Mouse (Mus musculus) MEL (cell line): ENCODE data around the gene Orc6. TPM values are rescaled to one million over a fixed set of nuclear protein-coding genes. Genes with fewer than 3 reads are reported as not detected.
A peak's percentile ranks its signal among the peaks of the same experiment; 100 is the strongest.

ENCODE experiments used
- DNase-seq: peaks from one replicate; pipeline ENCODE4 v3.0.0; 2011; ENCODE audit warnings: low read depth, low spot score
- H3K27ac ChIP-seq: 2 replicates; pipeline ENCODE4 v1.5.1; 2012; ENCODE audit warnings: low read depth, mild to moderate bottlenecking, control low read depth, low read length, moderate library complexity; ENCODE audit not compliant: control insufficient read depth
- H3K27me3 ChIP-seq, 2 experiments: fragments of 150-350 bp in 1 of 2; sonication (generic) in 1 of 2; 2 replicates each; pipeline ENCODE4 v1.6.1; 2012; ENCODE audit warnings: low read length in 2 of 2, mild to moderate bottlenecking in 2 of 2, improper control_type of control experiment in 1 of 2, moderate library complexity in 1 of 2; ENCODE audit not compliant: insufficient read depth in 2 of 2, control insufficient read depth in 1 of 2
- H3K36me3 ChIP-seq, 2 experiments: 2 replicates each; pipeline ENCODE4 v1.6.1; 2012 to 2014; ENCODE audit warnings: low read length in 2 of 2, improper control_type of control experiment in 1 of 2, inconsistent platforms in 1 of 2, mild to moderate bottlenecking in 1 of 2; ENCODE audit not compliant: insufficient read depth in 2 of 2, control insufficient read depth in 1 of 2
- H3K4me1 ChIP-seq, 2 experiments: fragments of 150-350 bp in 1 of 2; sonication (generic) in 1 of 2; 2 replicates each; pipeline ENCODE4 v1.6.1; 2012; ENCODE audit warnings: low read length in 2 of 2, improper control_type of control experiment in 1 of 2, mild to moderate bottlenecking in 1 of 2; ENCODE audit not compliant: insufficient read depth in 2 of 2, control insufficient read depth in 1 of 2
- H3K4me3 ChIP-seq, 2 experiments: fragments of 150-350 bp in 1 of 2; sonication (generic) in 1 of 2; 2 replicates each; pipeline ENCODE4 v1.5.1; 2012; ENCODE audit warnings: low read depth in 2 of 2, low read length in 2 of 2, mild to moderate bottlenecking in 2 of 2, moderate library complexity in 2 of 2, control low read depth in 1 of 2, improper control_type of control experiment in 1 of 2; ENCODE audit not compliant: control insufficient read depth in 1 of 2, insufficient read depth in 1 of 2
- H3K79me2 ChIP-seq: 2 replicates; pipeline ENCODE4 v1.6.1; 2012; ENCODE audit warnings: mild to moderate bottlenecking, low read length, moderate library complexity; ENCODE audit not compliant: control insufficient read depth, poor library complexity, insufficient read depth
- H3K9ac ChIP-seq: 2 replicates; pipeline ENCODE4 v1.6.1; 2012; ENCODE audit warnings: low read depth, mild to moderate bottlenecking, control low read depth, low read length, moderate library complexity; ENCODE audit not compliant: control insufficient read depth, poor library complexity, severe bottlenecking
- H3K9me3 ChIP-seq: fragments of 150-350 bp; sonication (generic); replicated peaks from 2 replicates; pipeline ENCODE4 v1.6.1; 2012; ENCODE audit warnings: mild to moderate bottlenecking, low read length, improper control_type of control experiment, moderate library complexity; ENCODE audit not compliant: insufficient read depth
- BHLHE40 ChIP-seq: IDR thresholded peaks from 2 replicates; pipeline ENCODE4 v1.6.1; 2012; ENCODE audit warnings: low read depth, mild to moderate bottlenecking, inconsistent platforms, low read length, improper control_type of control experiment, borderline replicate concordance
- ELF1 ChIP-seq: IDR thresholded peaks from 2 replicates; pipeline ENCODE4 v1.6.1; 2014; ENCODE audit warnings: low read depth, mild to moderate bottlenecking, inconsistent platforms, low read length, improper control_type of control experiment, moderate library complexity
- EP300 ChIP-seq, 2 experiments: IDR thresholded peaks; 2 replicates each; pipeline ENCODE4 v1.6.1; 2011; ENCODE audit warnings: improper control_type of control experiment in 2 of 2, low read length in 2 of 2, low read depth in 1 of 2, mild to moderate bottlenecking in 1 of 2
- ETS1 ChIP-seq: IDR thresholded peaks from 2 replicates; pipeline ENCODE4 v1.6.1; 2012; ENCODE audit warnings: low read depth, mild to moderate bottlenecking, inconsistent platforms, low read length, improper control_type of control experiment, moderate library complexity
- GABPA ChIP-seq: IDR thresholded peaks from 2 replicates; pipeline ENCODE4 v1.6.1; 2012; ENCODE audit warnings: low read depth, mild to moderate bottlenecking, inconsistent platforms, low read length, improper control_type of control experiment, moderate library complexity
- GATA1 ChIP-seq: IDR thresholded peaks from 2 replicates; pipeline ENCODE4 v1.6.1; 2011; ENCODE audit warnings: low read depth, low read length, improper control_type of control experiment
- JUND ChIP-seq: IDR thresholded peaks from 2 replicates; pipeline ENCODE4 v1.6.1; 2011; ENCODE audit warnings: low read depth, mild to moderate bottlenecking, improper control_type of control experiment, low read length
- KAT2A ChIP-seq: conservative IDR thresholded peaks from 2 replicates; pipeline ENCODE4 v1.6.1; 2012; ENCODE audit warnings: low read depth, low read length, improper control_type of control experiment, inconsistent platforms
- MAFK ChIP-seq: IDR thresholded peaks from 2 replicates; pipeline ENCODE4 v1.6.1; 2011; ENCODE audit warnings: low read depth, mild to moderate bottlenecking, low read length, improper control_type of control experiment, borderline replicate concordance
- MAX ChIP-seq: IDR thresholded peaks from 2 replicates; pipeline ENCODE4 v1.6.1; 2011; ENCODE audit warnings: low read length, improper control_type of control experiment
- MAZ ChIP-seq: IDR thresholded peaks from 2 replicates; pipeline ENCODE4 v1.6.1; 2012; ENCODE audit warnings: low read depth, mild to moderate bottlenecking, inconsistent platforms, low read length, improper control_type of control experiment
- MEF2A ChIP-seq: IDR thresholded peaks from 2 replicates; pipeline ENCODE4 v1.6.1; 2014; ENCODE audit warnings: low read depth, mild to moderate bottlenecking, inconsistent platforms, low read length, improper control_type of control experiment; ENCODE audit not compliant: poor library complexity, insufficient replicate concordance, severe bottlenecking; ENCODE audit errors: extremely low read depth
- MXI1 ChIP-seq: IDR thresholded peaks from 2 replicates; pipeline ENCODE4 v1.6.1; 2011; ENCODE audit warnings: mild to moderate bottlenecking, low read depth, low read length, improper control_type of control experiment
- MYB ChIP-seq: IDR thresholded peaks from 2 replicates; pipeline ENCODE4 v1.6.1; 2011; ENCODE audit warnings: mild to moderate bottlenecking, low read depth, low read length, improper control_type of control experiment
- NELFE ChIP-seq: IDR thresholded peaks from 2 replicates; pipeline ENCODE4 v1.6.1; 2011; ENCODE audit warnings: low read depth, low read length, improper control_type of control experiment
- NRF1 ChIP-seq: IDR thresholded peaks from 2 replicates; pipeline ENCODE4 v1.6.1; 2014; ENCODE audit warnings: low read depth, mild to moderate bottlenecking, inconsistent platforms, low read length, improper control_type of control experiment, moderate library complexity; ENCODE audit not compliant: poor library complexity, insufficient read depth, severe bottlenecking
- POLR2A ChIP-seq, 2 experiments: IDR thresholded peaks; 2 replicates each; pipeline ENCODE4 v1.6.1; 2011 to 2012; ENCODE audit warnings: low read length in 2 of 2, mild to moderate bottlenecking in 2 of 2, control low read depth in 1 of 2, improper control_type of control experiment in 1 of 2, low read depth in 1 of 2, moderate library complexity in 1 of 2; ENCODE audit not compliant: control insufficient read depth in 1 of 2, insufficient read depth in 1 of 2, poor library complexity in 1 of 2
- POLR2AphosphoS2 ChIP-seq: IDR thresholded peaks from 2 replicates; pipeline ENCODE4 v1.6.1; 2011; ENCODE audit warnings: low read length, improper control_type of control experiment
- RAD21 ChIP-seq: IDR thresholded peaks from 2 replicates; pipeline ENCODE4 v1.6.1; 2011; ENCODE audit warnings: mild to moderate bottlenecking, low read depth, low read length, improper control_type of control experiment
- SIN3A ChIP-seq: IDR thresholded peaks from 2 replicates; pipeline ENCODE4 v1.6.1; 2012; ENCODE audit warnings: low read length, improper control_type of control experiment, inconsistent platforms
- SMC3 ChIP-seq: IDR thresholded peaks from 2 replicates; pipeline ENCODE4 v1.6.1; 2011; ENCODE audit warnings: low read depth, low read length, improper control_type of control experiment
- TBP ChIP-seq: IDR thresholded peaks from 2 replicates; pipeline ENCODE4 v1.8.0; 2011; ENCODE audit warnings: low read depth, low read length, improper control_type of control experiment
- TCF12 ChIP-seq: IDR thresholded peaks from 2 replicates; pipeline ENCODE4 v1.6.1; 2014; ENCODE audit warnings: low read depth, mild to moderate bottlenecking, inconsistent platforms, low read length, improper control_type of control experiment, moderate library complexity
- UBTF ChIP-seq: IDR thresholded peaks from 2 replicates; pipeline ENCODE4 v1.6.1; 2012; ENCODE audit warnings: low read depth, mild to moderate bottlenecking, inconsistent platforms, low read length, improper control_type of control experiment, moderate library complexity, borderline replicate concordance; ENCODE audit not compliant: insufficient read depth
- USF1 ChIP-seq: IDR thresholded peaks from 2 replicates; pipeline ENCODE4 v1.6.1; 2014; ENCODE audit warnings: low read depth, mild to moderate bottlenecking, inconsistent platforms, low read length, improper control_type of control experiment, moderate library complexity
- USF2 ChIP-seq, 2 experiments: IDR thresholded peaks; 2 replicates each; pipeline ENCODE4 v1.6.1; 2011 to 2012; ENCODE audit warnings: improper control_type of control experiment in 2 of 2, low read length in 2 of 2, borderline replicate concordance in 1 of 2, inconsistent platforms in 1 of 2, low read depth in 1 of 2, mild to moderate bottlenecking in 1 of 2; ENCODE audit not compliant: insufficient read depth in 1 of 2
- ZC3H11A ChIP-seq: IDR thresholded peaks from 2 replicates; pipeline ENCODE4 v1.6.1; 2012; ENCODE audit warnings: low read depth, mild to moderate bottlenecking, inconsistent platforms, low read length, improper control_type of control experiment
- ZMIZ1 ChIP-seq: IDR thresholded peaks from 2 replicates; pipeline ENCODE4 v1.6.1; 2012; ENCODE audit warnings: low read depth, mild to moderate bottlenecking, inconsistent platforms, low read length, improper control_type of control experiment, moderate library complexity
- ZNF384 ChIP-seq: IDR thresholded peaks from 2 replicates; pipeline ENCODE4 v1.6.1; 2012; ENCODE audit warnings: low read depth, mild to moderate bottlenecking, inconsistent platforms, low read length, improper control_type of control experiment
- polyA plus RNA-seq, 2 experiments: library from polyadenylated mRNA; stranded (reverse) in 1 of 2; unstranded in 1 of 2; fragments of >175 nt in 1 of 2; fragments of >200 nt in 1 of 2; gene quantifications; 2 replicates each; pipeline versions ENCODE4 v1.2.1 to v1.2.4; 2012; ENCODE audit warnings: low replicate concordance in 2 of 2, low read depth in 1 of 2; ENCODE audit not compliant: insufficient read length in 2 of 2, insufficient read depth in 1 of 2, missing spikeins in 1 of 2
- total RNA-seq: library from RNA; depleted of rRNA; stranded (reverse); fragments of 300-350 nt; gene quantifications from 2 replicates; pipeline ENCODE4 v1.2.3, GENCODE M21; 2012

Orc6 gene
- total and polyA plus RNA-seq, 3 experiments = 87.7 to 115 TPM; not detected in 1

DNA sequence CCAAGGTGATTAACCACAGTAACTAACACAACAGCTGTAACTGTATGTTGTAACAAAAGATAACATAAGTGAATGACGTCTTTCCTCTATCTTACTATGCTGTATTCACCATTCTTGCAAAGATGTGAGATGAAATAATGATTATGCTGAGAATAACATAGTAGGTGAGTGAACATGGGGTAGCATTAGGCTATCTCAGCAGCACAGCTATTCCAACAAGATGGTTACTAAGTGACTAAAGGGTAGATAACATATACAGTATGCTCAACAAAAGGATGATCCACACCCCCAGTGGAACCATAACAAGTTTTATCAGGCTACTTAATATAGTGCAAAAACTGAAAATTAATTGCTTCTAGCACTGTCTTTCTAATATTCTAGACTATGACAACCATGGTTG lies 12.6 kb upstream of the Orc6 start:
- Histone ChIP-seq H3K27me3 (no peaks in the 10 kb centered on the region), H3K36me3 (peaks cover 2 to 50% of the 10 kb centered on the region in 2 experiments; a peak in 3 of 4 replicates)

DNA sequence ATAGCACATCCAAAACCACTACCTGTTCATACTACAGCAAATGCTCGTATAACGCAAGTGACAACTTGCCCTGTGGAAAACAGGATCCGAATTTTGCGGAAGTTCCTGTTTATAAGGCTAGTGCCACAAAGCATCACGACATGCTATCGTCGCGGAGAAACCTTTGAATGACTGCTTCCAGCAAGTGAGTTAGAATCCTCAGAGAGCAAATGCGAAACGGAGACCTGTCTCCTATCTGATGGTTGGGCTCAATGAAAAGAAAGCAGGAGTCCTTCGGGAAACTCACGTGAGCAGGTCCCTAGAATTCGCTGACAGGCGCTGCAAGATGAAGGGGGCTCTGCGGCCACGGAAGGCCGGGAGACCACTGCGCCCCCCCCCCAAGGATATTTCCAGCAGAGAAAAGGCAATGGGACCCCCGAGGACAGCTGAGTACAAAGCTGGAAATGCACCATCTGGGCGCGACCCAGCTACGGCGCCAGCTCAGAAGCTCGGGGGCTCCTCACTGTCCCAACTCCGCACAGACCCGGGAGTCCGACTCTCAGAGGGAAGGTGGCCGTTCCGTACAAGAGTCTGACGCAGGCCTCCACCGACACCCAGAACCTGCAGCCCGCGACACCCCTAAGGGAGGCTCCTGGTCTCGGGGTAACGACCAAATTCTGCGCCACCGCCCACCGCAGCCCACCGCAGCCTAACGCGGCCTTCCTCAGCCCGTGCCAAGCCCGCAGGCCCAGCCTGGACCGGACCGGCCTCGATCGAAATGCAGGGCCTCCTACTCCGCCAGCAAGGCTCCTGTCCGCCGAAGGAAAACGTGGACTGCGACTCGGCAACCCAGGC lies 615 bp upstream of the Orc6 start:
- peak; percentile 93 for DNase-seq
- no peaks in the 10 kb centered on the region for H3K9me3 ChIP-seq
- H3K9ac ChIP-seq = peak overlapping the region; percentile 94
- H3K27me3 ChIP-seq = no peaks in the 10 kb centered on the region
- H3K27ac ChIP-seq = peak overlapping the region; percentile 69
- peaks cover 15 to 33% of the 10 kb centered on the region in 2 experiments for H3K36me3 ChIP-seq
- peaks cover 3 to 9% of the 10 kb centered on the region in 2 experiments; a peak in 3 of 4 replicates for H3K4me1 ChIP-seq
- H3K79me2 ChIP-seq = peaks cover 43% of the 10 kb centered on the region
- H3K4me3 ChIP-seq = peak overlapping the region; percentile 78 to 97
- TF ChIP-seq POLR2A (IDR thresholded peaks at IDR 0.05; ENCODE audit: control insufficient read depth in 1 of 2, insufficient read depth in 1 of 2, low read depth in 1 of 2, low read length in 2 of 2, poor library complexity in 1 of 2) (no peak; a peak in 1 of 4 replicates), USF1 (no peak), ETS1 (no peak; the same call in 1 of the 2 replicates), USF2 (IDR thresholded peaks at IDR 0.05; ENCODE audit: borderline replicate concordance in 1 of 2, insufficient read depth in 1 of 2, low read depth in 1 of 2, low read length in 2 of 2) (no peak), EP300 (IDR thresholded peaks at IDR 0.05; ENCODE audit: low read depth in 1 of 2, low read length in 2 of 2) (no peak), MAFK (no peak), GATA1 (no peak), POLR2AphosphoS2 (no peak; the same call in 1 of the 2 replicates), GABPA (no peak), ZMIZ1 (0 out of 2 replicates have a peak, but pooled peaks have one; percentile 22), ELF1 (0 out of 2 replicates have a peak, but pooled peaks have one; percentile 26), KAT2A (0 out of 2 replicates have a peak, but pooled peaks have one; percentile 24), TBP (peak; percentile 60; the same call in 1 of the 2 replicates), MAZ (0 out of 2 replicates have a peak, but pooled peaks have one; percentile 57), SIN3A (peak; percentile 83), NRF1 (no peak), MYB (no peak), JUND (no peak), NELFE (no peak), MEF2A (no peak), MXI1 (peak; percentile 76), RAD21 (no peak), MAX (peak; percentile 31; the same call in 1 of the 2 replicates), ZNF384 (no peak), BHLHE40 (peak; percentile 78; the same call in 1 of the 2 replicates), TCF12 (no peak), SMC3 (no peak), UBTF (no peak)

More for the DNA sequence above, 12.6 kb upstream of the Orc6 start:
- DNase-seq = no peak
- no peaks in the 10 kb centered on the region for H3K79me2 ChIP-seq
- H3K4me1 ChIP-seq = no peaks in the 10 kb centered on the region
- H3K4me3 ChIP-seq = no peak overlapping the region
- no peak overlapping the region for H3K9ac ChIP-seq
- no peaks in the 10 kb centered on the region for H3K9me3 ChIP-seq
- H3K27ac ChIP-seq = no peak overlapping the region
- TF ChIP-seq KAT2A = no peak
- no peak for TF ChIP-seq ZC3H11A
- TF ChIP-seq, all 39 proteins: peak for 0
